Mouse (Mus musculus): Measurements from ENCODE around the gene Rsph3b.

Gene Rsph3b

DNA sequence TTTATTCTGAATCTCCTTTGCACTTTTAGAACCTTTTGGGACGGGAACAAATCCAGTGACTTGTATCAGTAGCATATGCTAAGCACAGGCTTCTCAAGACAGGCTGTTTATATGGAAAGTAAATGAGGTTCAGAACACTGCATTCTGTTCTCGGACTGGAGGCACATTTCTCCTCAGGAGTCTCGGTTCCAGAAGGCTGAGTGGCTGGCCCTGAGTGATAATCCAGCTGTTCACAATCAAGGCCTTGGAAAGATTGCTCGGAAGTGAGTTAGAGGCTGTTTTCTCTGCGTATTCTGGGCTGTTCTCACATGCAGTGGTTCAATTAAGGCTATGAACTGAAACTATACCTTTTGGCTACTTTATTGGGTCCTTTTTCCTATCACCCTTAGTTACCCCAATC, 82.9 kb downstream of the Rsph3b start:
- intact Hi-C loops (cut with DNase I): no loop called here

DNA sequence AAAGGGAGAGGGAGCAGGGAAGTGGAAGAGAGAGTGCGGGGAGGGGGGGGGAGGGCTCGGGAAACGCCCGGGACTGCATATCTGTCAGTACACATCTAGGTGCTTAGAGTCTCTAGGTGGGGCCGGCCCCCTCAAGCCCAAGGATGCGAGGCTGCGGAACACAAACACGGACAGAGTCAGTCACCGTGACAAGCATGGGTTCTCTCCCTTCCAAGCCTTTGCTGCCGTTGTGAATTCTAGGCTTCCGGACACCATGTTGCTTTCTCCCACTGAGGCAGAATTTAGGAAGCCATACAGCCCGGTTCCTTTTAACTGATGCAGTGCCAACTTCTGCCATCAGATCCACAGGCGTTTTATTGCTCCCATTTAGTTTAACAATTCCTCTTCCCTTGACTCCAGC, 83.6 kb downstream of the Rsph3b start:
- intact Hi-C loops (cut with DNase I): no loop called here

DNA sequence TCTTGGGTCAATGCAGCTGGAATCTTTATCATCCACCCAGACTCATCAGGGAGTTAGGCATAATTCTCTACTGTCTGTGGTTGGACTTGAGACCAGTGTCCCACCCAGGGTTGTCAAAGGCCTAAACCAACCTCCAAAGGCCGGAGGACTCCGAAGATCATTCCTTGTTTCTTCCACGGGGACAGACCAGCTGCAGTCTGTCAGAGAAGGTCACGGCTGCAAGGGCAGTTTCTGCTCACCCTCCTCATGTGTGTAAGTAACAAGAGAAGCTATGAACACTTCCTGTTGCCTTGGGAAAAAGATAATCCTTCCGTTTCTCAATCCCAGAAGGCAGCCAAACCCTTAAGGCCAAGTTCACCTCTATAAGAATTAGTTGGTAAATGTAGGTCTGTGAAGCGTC, 85.0 kb downstream of the Rsph3b start:
- intact Hi-C loops (cut with DNase I): no loop called here

DNA sequence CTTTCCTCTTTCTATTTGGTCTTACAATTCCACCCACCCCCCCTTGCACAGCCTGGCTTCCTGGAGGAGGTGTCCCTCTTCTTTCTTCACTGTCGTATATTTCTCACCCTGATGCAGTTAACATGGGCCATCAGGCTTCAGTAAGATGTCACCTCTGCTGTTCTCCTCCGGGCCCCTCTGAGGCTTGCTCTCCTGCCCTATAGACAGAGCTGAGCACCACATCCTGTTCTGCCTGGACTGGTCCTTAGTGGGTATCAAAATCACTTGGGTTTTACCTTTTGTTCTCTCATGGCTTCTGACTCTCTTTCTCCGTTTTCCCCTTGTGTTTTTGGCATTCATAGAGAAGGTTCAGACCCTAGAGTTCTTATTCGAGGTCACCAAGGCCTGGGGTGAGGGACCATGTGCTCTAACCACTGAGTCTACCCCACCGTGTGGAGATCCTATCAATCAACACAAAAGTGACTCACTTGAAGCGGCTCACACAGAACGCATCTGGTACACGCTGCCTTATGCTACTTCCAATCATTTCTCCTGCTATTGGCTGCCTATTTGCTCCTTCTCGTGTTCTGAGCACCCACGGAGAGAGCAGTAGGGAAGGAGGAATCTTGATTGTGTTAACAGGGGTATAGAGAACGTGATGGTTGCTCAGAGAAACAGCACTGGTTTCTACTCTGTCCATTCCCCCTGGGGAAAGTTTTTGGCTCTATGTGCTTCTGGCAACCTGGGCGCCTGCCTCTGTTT, 86.3 kb downstream of the Rsph3b start:
- intact Hi-C loops (cut with DNase I): no loop called here

DNA sequence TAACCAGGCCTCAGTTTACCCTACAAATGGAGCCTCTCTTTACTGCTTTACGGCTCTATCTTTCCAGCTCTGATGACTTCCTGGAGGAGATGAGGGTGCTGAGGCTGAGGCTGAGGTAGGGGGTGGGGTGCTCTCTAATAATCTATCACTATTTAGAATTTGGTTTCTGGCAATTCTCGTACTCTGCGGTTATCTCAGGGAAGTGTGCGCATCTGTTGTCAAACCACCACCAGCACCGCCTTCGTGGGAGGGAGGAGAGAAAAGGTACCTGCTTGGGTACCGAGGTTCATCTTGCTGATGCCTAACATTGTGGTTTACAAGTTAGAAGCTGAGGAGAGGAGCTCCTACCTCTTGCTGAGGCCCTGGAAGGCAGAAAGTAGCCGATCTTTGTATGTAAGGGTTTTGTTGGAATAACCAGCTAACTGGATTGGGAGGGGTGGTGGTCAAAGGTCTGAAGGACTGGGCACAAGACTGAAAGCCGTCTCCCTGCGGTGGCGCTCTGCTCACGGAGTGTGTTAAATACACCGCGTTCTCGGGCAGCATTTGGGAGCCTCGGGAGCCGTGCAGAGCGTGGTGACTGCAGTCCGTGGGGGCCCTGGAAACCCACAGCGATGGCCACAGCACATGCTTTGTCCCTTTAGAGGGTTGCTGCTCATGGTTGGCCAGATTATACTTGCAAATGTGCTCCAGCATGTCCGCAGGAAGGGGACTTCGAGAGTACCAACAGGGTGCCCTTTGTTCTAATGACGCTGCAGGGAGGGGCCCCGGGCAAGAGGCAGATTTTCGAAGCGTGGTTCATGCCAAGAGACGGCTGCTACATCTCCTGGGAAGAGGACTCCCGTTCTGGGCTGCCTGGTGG, 87.1 kb downstream of the Rsph3b start:
- intact Hi-C loops (cut with DNase I): no loop called here

DNA sequence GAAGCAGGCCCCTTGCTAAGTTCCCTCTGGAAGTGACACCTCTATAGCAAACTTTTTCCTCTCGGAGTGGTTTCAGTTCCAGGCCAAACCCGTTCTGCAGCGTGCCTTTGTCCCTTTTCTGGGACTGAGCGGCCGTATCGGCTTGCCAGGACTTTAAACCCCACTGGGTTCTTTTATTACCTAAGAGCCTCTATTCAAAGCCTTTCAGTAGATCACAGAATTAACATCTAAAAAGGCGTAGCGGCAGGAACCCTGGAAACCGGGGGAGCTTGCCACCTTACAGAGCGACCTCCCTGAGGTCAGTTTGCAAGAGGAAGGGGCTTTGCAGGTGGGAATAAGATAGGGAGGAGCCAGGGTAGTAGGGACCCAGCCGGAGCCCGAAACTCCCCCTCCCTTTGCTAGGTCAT, 88.0 kb downstream of the Rsph3b start:
- intact Hi-C loops (cut with DNase I): no loop called here

DNA sequence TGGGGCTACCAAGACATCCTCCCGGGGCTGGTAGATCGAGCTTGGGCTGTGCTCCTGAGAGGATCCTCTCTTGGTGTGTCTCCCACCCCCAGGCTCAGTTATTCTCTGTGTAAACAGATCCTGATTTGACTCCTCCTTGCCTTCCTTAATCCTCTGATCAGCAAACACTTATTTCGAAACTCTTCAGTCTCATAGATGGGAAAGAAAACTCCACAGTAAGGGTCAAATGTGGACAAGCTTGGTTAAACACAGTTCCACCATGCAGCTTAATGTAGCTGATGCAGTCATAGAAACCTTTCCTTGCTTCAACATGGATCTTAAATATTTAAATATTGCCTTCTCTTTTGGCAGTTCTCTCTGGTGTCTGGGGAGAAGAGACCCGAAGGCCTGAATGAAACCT, 88.4 kb downstream of the Rsph3b start:
- intact Hi-C loops (cut with DNase I): no loop called here

Small RNAs within 50 kb of the gene (microRNA-seq; reads per million reads assigned to microRNA genes)
- gene Mir692-1: 0 reads per million in 2 experiments
